Mouse (Mus musculus): ENCODE data around the gene Fancg.
"Not testable (repeated sequence)": the region's sequence is repeated elsewhere in the genome, so short reads cannot be mapped to it uniquely, and the experiment has no call there.

- not testable (repeated sequence) for TF ChIP-seq CTCF, EP300 (IDR thresholded peaks at IDR 0.05; ENCODE audit: low read depth)
Observed at GRCm38 (mm10) chr4:42980467-42980866, 29.8 kb downstream of the Fancg start.

All from liver, postnatal 0 days (tissue).